Mouse (Mus musculus): ENCODE measurements around the gene Irs1. TPM values are rescaled to one million over a fixed set of nuclear protein-coding genes. Genes with fewer than 3 reads are reported as not detected.

Irs1 gene
- polyA plus RNA-seq, 1 experiment from 2014 or later: 8.2 TPM

DNA sequence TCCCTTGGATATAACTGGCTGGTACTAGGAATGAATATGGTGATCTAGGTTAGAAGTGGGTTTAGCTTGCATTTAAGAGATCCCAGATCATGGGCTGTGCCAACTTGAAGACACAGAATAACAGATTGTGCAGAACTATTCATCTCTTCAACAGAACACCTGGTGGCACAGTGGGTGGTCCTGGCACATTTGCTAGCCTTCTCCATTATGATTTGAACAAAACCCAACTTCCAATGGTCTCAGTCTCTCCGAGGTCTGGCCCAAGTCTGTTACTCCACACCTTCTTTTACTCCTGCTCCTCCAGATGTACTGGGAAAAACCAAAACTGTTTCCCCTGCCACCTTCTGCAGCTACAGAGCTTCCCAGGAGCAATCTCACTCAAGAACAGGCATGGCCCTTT lies 28.9 kb downstream of the Irs1 start:
- H3K36me3 ChIP-seq (ENCODE audit: control insufficient read depth, insufficient read depth): no peaks in the 10 kb centered on the region
- peaks cover 31% of the 10 kb centered on the region for H3K4me1 ChIP-seq (ENCODE audit: control insufficient read depth, insufficient read depth, low read length)
- no peak overlapping the region for H3K9ac ChIP-seq (ENCODE audit: low read length)
- no peak overlapping the region for H3K27ac ChIP-seq (ENCODE audit: low read length)
- no peak overlapping the region for H3K4me2 ChIP-seq (ENCODE audit: low read depth, low read length)
- no peaks in the 10 kb centered on the region for H3K27me3 ChIP-seq (ENCODE audit: control insufficient read depth, insufficient read depth, low read length)
- no peaks in the 10 kb centered on the region for H3K9me3 ChIP-seq (replicated peaks; ENCODE audit: control insufficient read depth, low read length)
- 91% methylated on average over 1 of the region's 1 CpGs for WGBS
- ATAC-seq (replicated peaks; ENCODE audit: extremely low read depth, insufficient read depth, low FRiP score): no peak
- no peak overlapping the region for H3K4me3 ChIP-seq (ENCODE audit: low read length)

- Histone ChIP-seq H3K4me2 (ENCODE audit: low read depth, low read length) (no peak overlapping the region), H3K27me3 (ENCODE audit: control insufficient read depth, insufficient read depth, low read length) (no peaks in the 10 kb centered on the region), H3K36me3 (ENCODE audit: control insufficient read depth, insufficient read depth) (no peaks in the 10 kb centered on the region), H3K9ac (ENCODE audit: low read length) (no peak overlapping the region), H3K9me3 (replicated peaks; ENCODE audit: control insufficient read depth, low read length) (no peaks in the 10 kb centered on the region), H3K4me3 (ENCODE audit: low read length) (no peak overlapping the region), H3K27ac (ENCODE audit: low read length) (no peak overlapping the region), H3K4me1 (ENCODE audit: control insufficient read depth, insufficient read depth, low read length) (peaks cover 28% of the 10 kb centered on the region)
- 65% methylated on average over 5 of the region's 5 CpGs for WGBS
- no peak for ATAC-seq (replicated peaks; ENCODE audit: extremely low read depth, insufficient read depth, low FRiP score)
Measured at GRCm38 (mm10) chr1:82261638-82262037, 29.6 kb downstream of the Irs1 start.

- H3K9ac ChIP-seq (ENCODE audit: low read length): no peak overlapping the region
- H3K36me3 ChIP-seq (ENCODE audit: control insufficient read depth, insufficient read depth): no peaks in the 10 kb centered on the region
- H3K4me2 ChIP-seq (ENCODE audit: low read depth, low read length): no peak overlapping the region
- H3K4me3 ChIP-seq (ENCODE audit: low read length): no peak overlapping the region
- H3K27me3 ChIP-seq (ENCODE audit: control insufficient read depth, insufficient read depth, low read length): no peaks in the 10 kb centered on the region
- H3K9me3 ChIP-seq (replicated peaks; ENCODE audit: control insufficient read depth, low read length): no peaks in the 10 kb centered on the region
- no peak for ATAC-seq (replicated peaks; ENCODE audit: extremely low read depth, insufficient read depth, low FRiP score)
- no peak overlapping the region for H3K27ac ChIP-seq (ENCODE audit: low read length)
- 57% methylated on average over 9 of the region's 9 CpGs for WGBS
- peaks cover 27% of the 10 kb centered on the region for H3K4me1 ChIP-seq (ENCODE audit: control insufficient read depth, insufficient read depth, low read length)
Measured at GRCm38 (mm10) chr1:82261053-82261618, 30.1 kb downstream of the Irs1 start.

DNA sequence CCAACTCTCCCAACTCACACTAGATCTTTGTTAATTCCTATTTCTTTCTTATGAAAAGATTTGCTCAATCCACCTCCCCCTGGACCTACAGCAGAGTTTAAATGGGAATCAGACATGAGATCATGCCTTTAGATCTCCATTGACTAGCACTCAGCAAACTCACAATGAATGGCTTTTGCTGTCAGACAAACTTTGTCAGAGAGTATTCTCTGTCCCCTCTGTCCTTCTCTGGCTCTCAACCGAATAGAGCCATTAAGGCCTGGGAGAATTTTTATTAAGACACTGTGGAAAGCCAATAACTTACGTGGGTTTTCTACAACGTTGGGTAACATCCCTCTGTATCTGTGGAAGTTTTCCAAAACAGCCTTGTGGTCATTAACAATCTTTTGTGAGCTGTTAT lies 31.2 kb downstream of the Irs1 start:
- Histone ChIP-seq H3K4me3 (ENCODE audit: low read length) (no peak overlapping the region), H3K9ac (ENCODE audit: low read length) (no peak overlapping the region), H3K4me2 (ENCODE audit: low read depth, low read length) (no peak overlapping the region), H3K36me3 (ENCODE audit: control insufficient read depth, insufficient read depth) (no peaks in the 10 kb centered on the region), H3K4me1 (ENCODE audit: control insufficient read depth, insufficient read depth, low read length) (peaks cover 27% of the 10 kb centered on the region), H3K9me3 (replicated peaks; ENCODE audit: control insufficient read depth, low read length) (no peaks in the 10 kb centered on the region), H3K27ac (ENCODE audit: low read length) (no peak overlapping the region), H3K27me3 (ENCODE audit: control insufficient read depth, insufficient read depth, low read length) (no peaks in the 10 kb centered on the region)
- WGBS: 77% methylated on average over 3 of the region's 3 CpGs
- no peak for ATAC-seq (replicated peaks; ENCODE audit: extremely low read depth, insufficient read depth, low FRiP score)

- Histone ChIP-seq H3K36me3 (ENCODE audit: control insufficient read depth, insufficient read depth) (no peaks in the 10 kb centered on the region), H3K9ac (ENCODE audit: low read length) (no peak overlapping the region), H3K27me3 (ENCODE audit: control insufficient read depth, insufficient read depth, low read length) (no peaks in the 10 kb centered on the region), H3K4me2 (ENCODE audit: low read depth, low read length) (no peak overlapping the region), H3K27ac (ENCODE audit: low read length) (peak overlapping the region; percentile 46), H3K9me3 (replicated peaks; ENCODE audit: control insufficient read depth, low read length) (no peaks in the 10 kb centered on the region), H3K4me3 (ENCODE audit: low read length) (no peak overlapping the region), H3K4me1 (ENCODE audit: control insufficient read depth, insufficient read depth, low read length) (peaks cover 32% of the 10 kb centered on the region)
- ATAC-seq (replicated peaks; ENCODE audit: extremely low read depth, insufficient read depth, low FRiP score): no peak
- 28% methylated on average over 7 of the region's 7 CpGs for WGBS
Measured at GRCm38 (mm10) chr1:82258331-82258730, 32.9 kb downstream of the Irs1 start.

GRCm38 (mm10) chr1:82257457-82257856 lies 33.8 kb downstream of the Irs1 start:
- H3K9ac ChIP-seq (ENCODE audit: low read length): no peak overlapping the region
- ATAC-seq (replicated peaks; ENCODE audit: extremely low read depth, insufficient read depth, low FRiP score): no peak
- peaks cover 33% of the 10 kb centered on the region for H3K4me1 ChIP-seq (ENCODE audit: control insufficient read depth, insufficient read depth, low read length)
- WGBS: 31% methylated on average over 5 of the region's 5 CpGs
- peak overlapping the region; percentile 18; the same call in 1 of the 2 replicates for H3K4me2 ChIP-seq (ENCODE audit: low read depth, low read length)
- no peaks in the 10 kb centered on the region for H3K36me3 ChIP-seq (ENCODE audit: control insufficient read depth, insufficient read depth)
- no peaks in the 10 kb centered on the region for H3K9me3 ChIP-seq (replicated peaks; ENCODE audit: control insufficient read depth, low read length)
- H3K27ac ChIP-seq (ENCODE audit: low read length): peak overlapping the region; percentile 17
- no peak overlapping the region for H3K4me3 ChIP-seq (ENCODE audit: low read length)
- no peaks in the 10 kb centered on the region for H3K27me3 ChIP-seq (ENCODE audit: control insufficient read depth, insufficient read depth, low read length)

DNA sequence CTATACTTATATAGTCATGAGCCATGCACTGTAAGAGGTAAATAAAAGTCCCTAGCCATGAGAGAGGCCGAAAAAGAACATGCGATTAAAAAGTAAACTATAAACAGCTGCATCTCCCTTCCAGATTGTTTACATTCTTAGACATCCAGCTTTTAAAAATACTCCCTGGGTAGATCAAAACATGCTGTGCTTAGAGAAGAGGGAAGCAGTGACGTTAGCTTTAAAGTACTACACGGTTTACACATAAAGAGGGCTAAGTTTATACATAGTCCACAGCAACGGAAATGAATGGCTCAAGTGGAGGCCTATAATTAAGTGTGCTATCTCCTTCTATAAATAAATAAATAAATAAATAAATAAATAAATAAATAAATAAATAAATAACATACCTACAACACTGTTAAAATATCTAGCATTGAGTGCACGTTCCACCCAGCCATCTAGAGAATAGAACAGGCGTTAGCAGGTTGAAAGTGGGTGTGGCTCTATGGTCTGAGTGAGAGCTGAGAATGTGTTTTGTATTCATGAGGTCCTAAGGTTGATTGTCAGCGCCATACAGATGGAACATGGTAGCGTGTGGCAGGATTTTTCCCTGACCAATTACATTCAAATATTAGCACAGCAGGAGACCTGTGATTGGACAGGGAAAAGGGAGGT lies 37.3 kb downstream of the Irs1 start:
- Histone ChIP-seq H3K4me1 (ENCODE audit: control insufficient read depth, insufficient read depth, low read length) (peaks cover 21% of the 10 kb centered on the region), H3K27ac (ENCODE audit: low read length) (0 out of 2 replicates have a peak overlapping the region, but pooled peaks have one; percentile 7), H3K4me3 (ENCODE audit: low read length) (no peak overlapping the region), H3K36me3 (ENCODE audit: control insufficient read depth, insufficient read depth) (no peaks in the 10 kb centered on the region), H3K9ac (ENCODE audit: low read length) (no peak overlapping the region), H3K4me2 (ENCODE audit: low read depth, low read length) (no peak overlapping the region), H3K9me3 (replicated peaks; ENCODE audit: control insufficient read depth, low read length) (no peaks in the 10 kb centered on the region), H3K27me3 (ENCODE audit: control insufficient read depth, insufficient read depth, low read length) (no peaks in the 10 kb centered on the region)
- no peak for ATAC-seq (replicated peaks; ENCODE audit: extremely low read depth, insufficient read depth, low FRiP score)
- WGBS: 66% methylated on average over 9 of the region's 9 CpGs

GRCm38 (mm10) chr1:82247221-82247951 lies 43.8 kb downstream of the Irs1 start:
- Histone ChIP-seq H3K9ac (ENCODE audit: low read length) (no peak overlapping the region), H3K9me3 (replicated peaks; ENCODE audit: control insufficient read depth, low read length) (no peaks in the 10 kb centered on the region), H3K27me3 (ENCODE audit: control insufficient read depth, insufficient read depth, low read length) (no peaks in the 10 kb centered on the region), H3K27ac (ENCODE audit: low read length) (no peak overlapping the region), H3K4me2 (ENCODE audit: low read depth, low read length) (no peak overlapping the region), H3K4me3 (ENCODE audit: low read length) (no peak overlapping the region), H3K36me3 (ENCODE audit: control insufficient read depth, insufficient read depth) (no peaks in the 10 kb centered on the region; the same call in 1 of the 2 replicates), H3K4me1 (ENCODE audit: control insufficient read depth, insufficient read depth, low read length) (peaks cover 13% of the 10 kb centered on the region)
- WGBS: 46% methylated on average over 10 of the region's 10 CpGs
- no peak; the same call in 1 of the 2 replicates for ATAC-seq (replicated peaks; ENCODE audit: extremely low read depth, insufficient read depth, low FRiP score)

DNA sequence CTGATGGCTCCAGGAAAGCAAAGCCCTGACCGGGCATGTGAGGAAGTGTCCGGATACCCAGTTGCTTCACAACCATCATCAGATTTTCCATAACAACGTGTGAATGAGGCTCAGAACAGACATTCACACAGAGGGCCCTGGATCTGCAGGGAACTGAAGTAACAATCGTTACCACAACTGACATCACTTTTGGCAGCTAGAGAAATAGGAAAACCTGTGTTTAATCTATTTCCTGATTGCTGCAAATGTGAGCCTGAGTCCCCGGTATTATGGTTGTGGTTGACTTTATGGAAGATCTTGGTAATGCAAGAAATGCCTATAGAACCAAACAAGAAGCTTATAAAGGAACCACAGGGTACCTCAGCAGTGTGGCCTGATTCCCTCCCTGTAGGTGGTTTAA lies 46.2 kb downstream of the Irs1 start:
- no peaks in the 10 kb centered on the region for H3K27me3 ChIP-seq (ENCODE audit: control insufficient read depth, insufficient read depth, low read length)
- peaks cover 30% of the 10 kb centered on the region for H3K4me1 ChIP-seq (ENCODE audit: control insufficient read depth, insufficient read depth, low read length)
- no peak overlapping the region for H3K4me2 ChIP-seq (ENCODE audit: low read depth, low read length)
- H3K9ac ChIP-seq (ENCODE audit: low read length): no peak overlapping the region
- 54% methylated on average over 5 of the region's 5 CpGs for WGBS
- no peak overlapping the region for H3K27ac ChIP-seq (ENCODE audit: low read length)
- no peaks in the 10 kb centered on the region; the same call in 1 of the 2 replicates for H3K36me3 ChIP-seq (ENCODE audit: control insufficient read depth, insufficient read depth)
- no peaks in the 10 kb centered on the region for H3K9me3 ChIP-seq (replicated peaks; ENCODE audit: control insufficient read depth, low read length)
- H3K4me3 ChIP-seq (ENCODE audit: low read length): no peak overlapping the region
- ATAC-seq (replicated peaks; ENCODE audit: extremely low read depth, insufficient read depth, low FRiP score): no peak
